Mouse (Mus musculus): Measurements from ENCODE around the gene Orc6. TPM values are rescaled to one million over a fixed set of nuclear protein-coding genes. Genes with fewer than 3 reads are reported as not detected.

Orc6 gene
- total RNA-seq (2021): 1 to 10 TPM; 5.8 to 8.2 TPM

GRCm38 (mm10) chr8:85299434-85300077, at the start of gene Orc6, which contains the start of gene Vps35:
TSS of gene Orc6 (plus strand) at chr8:85299632.
TSS of gene Vps35 (minus strand) at chr8:85299802.
- peak; percentile 95 for DNase-seq
- intact Hi-C loops (cut with DNase I): loop anchor here (10.0 kb wide), 1 partner anchor 215 kb away; the partner anchor contains the start of genes Man2b1, Wdr83 and Wdr83os

DNA sequence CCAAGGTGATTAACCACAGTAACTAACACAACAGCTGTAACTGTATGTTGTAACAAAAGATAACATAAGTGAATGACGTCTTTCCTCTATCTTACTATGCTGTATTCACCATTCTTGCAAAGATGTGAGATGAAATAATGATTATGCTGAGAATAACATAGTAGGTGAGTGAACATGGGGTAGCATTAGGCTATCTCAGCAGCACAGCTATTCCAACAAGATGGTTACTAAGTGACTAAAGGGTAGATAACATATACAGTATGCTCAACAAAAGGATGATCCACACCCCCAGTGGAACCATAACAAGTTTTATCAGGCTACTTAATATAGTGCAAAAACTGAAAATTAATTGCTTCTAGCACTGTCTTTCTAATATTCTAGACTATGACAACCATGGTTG, 12.6 kb upstream of the Orc6 start:
- intact Hi-C loops (cut with DNase I): no loop called here

GRCm38 (mm10) chr8:85298600-85299433, 615 bp upstream of the Orc6 start:
- DNase-seq: peak in 1 of 2 experiments; percentile 8
- intact Hi-C loops (cut with DNase I): loop anchor here (10.0 kb wide), 1 partner anchor 214 kb away; the partner anchor contains the start of genes Man2b1, Wdr83 and Wdr83os

More for the DNA sequence above, 12.6 kb upstream of the Orc6 start:
- no peak for DNase-seq

- no peak for DNase-seq
- intact Hi-C loops (cut with DNase I): no loop called here
These were observed 2.5 kb downstream of the Orc6 start for GRCm38 (mm10) chr8:85301941-85302340.

- DNase-seq: no peak
- intact Hi-C loops (cut with DNase I): no loop called here
These were observed 3.5 kb downstream of the Orc6 start for GRCm38 (mm10) chr8:85302931-85303330.

DNA sequence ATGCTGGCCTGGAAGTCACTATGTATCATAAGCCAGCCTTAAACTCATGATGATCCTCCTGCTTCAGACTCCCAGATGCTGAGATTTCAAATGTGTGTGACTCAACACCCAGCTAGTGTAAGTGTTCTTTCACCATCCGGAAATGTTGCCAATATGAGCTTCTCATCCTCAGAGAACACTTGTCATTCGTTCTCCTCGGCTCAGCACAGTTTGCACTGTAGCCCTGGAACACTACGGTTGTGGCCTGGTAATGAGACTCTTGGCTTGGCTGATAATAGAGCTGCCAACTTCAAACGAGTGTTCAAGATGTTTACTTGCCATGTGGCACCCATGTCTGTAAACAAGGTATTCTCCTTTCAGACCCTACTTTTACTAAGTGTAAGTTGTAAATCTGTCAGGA, 4.1 kb downstream of the Orc6 start:
- intact Hi-C loops (cut with DNase I): no loop called here
- DNase-seq: no peak

DNA sequence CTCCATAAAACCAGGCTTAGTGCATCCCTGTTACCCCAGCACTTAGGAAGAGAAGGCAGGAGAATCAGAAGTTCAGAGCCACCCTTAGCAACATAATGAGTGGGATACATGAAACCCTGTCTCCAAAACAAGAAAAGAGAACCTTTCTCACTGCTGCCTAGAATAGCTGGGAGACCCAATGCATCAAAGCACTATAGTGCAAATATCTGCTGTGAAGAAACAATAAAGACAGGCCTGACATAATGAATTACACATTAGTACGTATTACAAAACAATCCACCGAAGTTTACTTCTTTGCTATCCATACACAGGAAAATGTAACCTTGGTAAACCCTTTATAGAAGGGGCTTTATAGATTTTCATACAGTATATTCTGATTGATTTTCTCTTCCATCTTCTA, 9.1 kb downstream of the Orc6 start:
- DNase-seq: no peak
- intact Hi-C loops (cut with DNase I): no loop called here

GRCm38 (mm10) chr8:85311743-85312142, 12.3 kb downstream of the Orc6 start:
- intact Hi-C loops (cut with DNase I): loop anchor here (1.0 to 10.0 kb wide), 4 partner anchors 85 to 356 kb away; no protein-coding TSS in a partner anchor
- no peak for DNase-seq

DNA sequence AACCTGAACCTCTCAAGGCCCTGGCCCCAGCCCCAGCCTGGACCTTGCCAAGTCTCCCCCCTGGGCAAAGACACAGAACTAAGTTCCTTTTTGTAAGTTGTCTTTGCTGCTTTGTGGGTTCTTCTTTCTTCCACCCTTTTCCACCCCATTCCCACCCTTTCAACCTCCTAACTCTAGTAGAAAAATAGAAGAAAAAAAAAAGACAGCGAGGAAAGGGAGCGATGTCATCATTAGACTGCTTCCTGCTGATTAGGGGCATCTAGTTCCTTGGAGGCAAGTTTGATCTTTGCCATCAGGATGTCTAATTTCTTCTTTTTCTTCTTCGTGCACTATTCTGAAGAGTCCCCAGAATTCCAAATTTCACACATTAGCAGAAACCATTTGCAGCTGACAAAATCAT, 13.6 kb downstream of the Orc6 start:
- no peak for DNase-seq

GRCm38 (mm10) chr8:85318534-85318933, 19.1 kb downstream of the Orc6 start:
- intact Hi-C loops (cut with DNase I): loop anchor here (10.0 kb wide), 1 partner anchor 206 kb away; no protein-coding TSS in a partner anchor
- peak in 1 of 2 experiments; percentile 14 for DNase-seq

More for the DNA sequence above, 13.6 kb downstream of the Orc6 start:
- intact Hi-C loops (cut with DNase I): loop anchor here (5.0 to 10.0 kb wide), 2 partner anchors 212 to 354 kb away; no protein-coding TSS in a partner anchor

GRCm38 (mm10) chr8:85321981-85322380, 22.5 kb downstream of the Orc6 start:
- intact Hi-C loops (cut with DNase I): no loop called here
- no peak for DNase-seq

- intact Hi-C loops (cut with DNase I): no loop called here
These were observed 23.7 kb downstream of the Orc6 start for GRCm38 (mm10) chr8:85323084-85323483.

GRCm38 (mm10) chr8:85327036-85327435, 27.6 kb downstream of the Orc6 start:
- intact Hi-C loops (cut with DNase I): no loop called here
- DNase-seq: no peak

More at GRCm38 (mm10) chr8:85323084-85323483, 23.7 kb downstream of the Orc6 start:
- DNase-seq: no peak

- DNase-seq: no peak
- intact Hi-C loops (cut with DNase I): no loop called here
These were observed 30.1 kb downstream of the Orc6 start for GRCm38 (mm10) chr8:85329506-85329905.

- intact Hi-C loops (cut with DNase I): no loop called here
- no peak for DNase-seq
These were observed 35.7 kb downstream of the Orc6 start for GRCm38 (mm10) chr8:85335105-85335504.

GRCm38 (mm10) chr8:85336211-85336933, 36.9 kb downstream of the Orc6 start:
- intact Hi-C loops (cut with DNase I): no loop called here
- DNase-seq: no peak

- intact Hi-C loops (cut with DNase I): no loop called here
- DNase-seq: no peak
These were observed 38.2 kb downstream of the Orc6 start for GRCm38 (mm10) chr8:85337681-85338080.

DNA sequence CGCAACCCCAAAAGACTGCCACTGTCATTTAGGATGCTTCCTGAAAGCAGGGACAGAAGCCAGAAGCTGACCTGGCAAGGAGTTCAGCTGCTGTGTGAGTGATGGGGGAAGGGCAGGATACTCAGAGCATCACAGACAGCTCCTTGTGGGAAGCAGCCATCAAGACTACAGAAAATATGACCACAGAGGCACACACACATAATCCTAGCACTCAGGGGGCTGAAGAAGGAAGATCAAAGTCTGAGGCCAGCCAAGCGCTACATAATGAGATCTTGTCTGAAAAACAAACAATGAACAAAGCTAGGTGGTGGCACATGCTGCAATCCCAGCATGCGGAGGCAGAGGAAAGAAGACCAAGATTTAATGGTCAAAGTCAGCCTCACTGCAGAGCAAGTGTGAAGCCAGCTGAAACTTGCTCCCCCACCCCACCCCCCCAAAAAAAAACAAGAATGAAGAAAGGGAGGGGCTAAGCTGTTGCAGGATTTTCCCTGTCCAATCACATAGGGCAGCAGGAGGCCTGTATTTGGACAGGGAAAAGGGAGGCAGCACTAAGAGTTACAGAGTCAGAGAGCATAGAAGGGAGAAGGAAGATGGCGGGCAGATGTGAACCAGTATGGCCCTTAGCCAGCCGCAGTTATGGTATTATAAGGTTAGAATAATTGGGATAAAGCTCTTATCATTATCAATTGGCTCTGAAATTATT, 40.6 kb downstream of the Orc6 start:
- intact Hi-C loops (cut with DNase I): no loop called here
- no peak for DNase-seq

- DNase-seq: no peak
- intact Hi-C loops (cut with DNase I): loop anchor here (5.0 kb wide), 1 partner anchor 44 kb away; no protein-coding TSS in a partner anchor
These were observed 53.9 kb downstream of the Orc6 start for GRCm38 (mm10) chr8:85353287-85353686.

Measured in heart, postnatal 36 days (tissue).